Comparison of ENCODE assay signal across 27 mouse cellular contexts in the genomic region with DNA sequence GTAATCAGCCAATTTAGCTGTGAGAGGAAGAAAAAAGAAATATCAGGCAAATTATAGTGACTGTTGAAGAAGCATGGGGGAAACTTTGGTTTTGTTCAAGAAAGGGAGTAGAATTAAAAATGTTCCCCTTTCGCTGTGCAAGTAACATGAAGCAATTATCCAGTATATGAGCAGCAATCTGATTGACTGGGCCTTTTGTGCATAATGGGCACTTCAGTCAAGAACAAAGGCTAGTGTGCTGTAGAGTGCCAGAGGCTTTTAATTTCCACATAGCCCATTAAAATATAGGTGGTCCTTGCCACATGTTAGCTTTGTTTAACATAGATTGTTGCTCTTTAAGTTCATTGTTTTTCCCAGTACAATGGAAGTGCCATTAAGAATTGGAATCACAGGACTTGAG.
DNase-seq lines count a peak whose midpoint lies in the region; ATAC-seq lines count a peak whose summit lies in the region.
"Had no signal": no experiment of that assay in that cellular context is flagged by ENCODE, and none has a peak within 500 bp of the region (broad histone marks: within the 10 kb centered on the region; RNA-seq: fewer than 3 reads in every experiment).

No protein-coding gene starts in this region.

- no peaks in the 10 kb centered on the region; the same call in 1 of the 2 replicates for H3K4me1 ChIP-seq in forebrain, embryonic 11.5 days (replicated peaks; ENCODE audit: control insufficient read depth, insufficient read depth, low read length)
- H3K4me1 ChIP-seq in forebrain, embryonic 10.5 days, result peaks cover 18% of the 10 kb centered on the region
- peaks cover 22% of the 10 kb centered on the region for H3K4me1 ChIP-seq in forebrain, embryonic 13.5 days
- peaks cover 4% of the 10 kb centered on the region; the same call in 1 of the 2 replicates for H3K4me1 ChIP-seq in forebrain, embryonic 16.5 days (replicated peaks; ENCODE audit: control insufficient read depth, insufficient read depth, low read length)
- H3K4me1 ChIP-seq in hindbrain, embryonic 12.5 days, result no peaks in the 10 kb centered on the region
- H3K4me1 ChIP-seq: embryonic facial prominence, embryonic 12.5 days; hindbrain, embryonic 13.5 days; intestine, embryonic 15.5 days had no signal

- H3K9me3 ChIP-seq in forebrain, embryonic 11.5 days (ENCODE audit: control insufficient read depth, low read length), result no peaks in the 10 kb centered on the region
- H3K9me3 ChIP-seq in forebrain, embryonic 10.5 days, result no peaks in the 10 kb centered on the region
- no peaks in the 10 kb centered on the region for H3K9me3 ChIP-seq in forebrain, embryonic 13.5 days (replicated peaks)
- H3K9me3 ChIP-seq in forebrain, embryonic 16.5 days (ENCODE audit: control insufficient read depth, low read length), result no peaks in the 10 kb centered on the region
- H3K9me3 ChIP-seq in hindbrain, embryonic 12.5 days (replicated peaks), result no peaks in the 10 kb centered on the region
- H3K9me3 ChIP-seq: embryonic facial prominence, embryonic 12.5 days; G1E; hindbrain, embryonic 13.5 days; intestine, embryonic 15.5 days had no signal

- H3K9ac ChIP-seq in forebrain, embryonic 11.5 days (ENCODE audit: low read length), result no peak overlapping the region
- no peak overlapping the region for H3K9ac ChIP-seq in forebrain, embryonic 13.5 days
- H3K9ac ChIP-seq in forebrain, embryonic 16.5 days (replicated peaks; ENCODE audit: low read depth, low read length), result no peak overlapping the region
- no peak overlapping the region for H3K9ac ChIP-seq in hindbrain, embryonic 12.5 days
- H3K9ac ChIP-seq: embryonic facial prominence, embryonic 12.5 days; hindbrain, embryonic 13.5 days; intestine, embryonic 15.5 days had no signal

- ATAC-seq in forebrain, embryonic 11.5 days (replicated peaks; ENCODE audit: low FRiP score), result peak; percentile 85
- peak; percentile 81 for ATAC-seq in forebrain, embryonic 13.5 days
- ATAC-seq in forebrain, embryonic 16.5 days, result peak; percentile 74
- ATAC-seq in hindbrain, embryonic 12.5 days (ENCODE audit: low FRiP score), result no peak
- ATAC-seq: hindbrain, embryonic 16.5 days; intestine, embryonic 15.5 days; Patski had no signal

- DNase-seq in forebrain, embryonic 11.5 days (ENCODE audit: low spot score), result no peak
- DNase-seq in forebrain, embryonic 10.5 days (ENCODE audit: extremely low spot score, low spot score), result no peak
- DNase-seq in ovary, postnatal 10 days (ENCODE audit: low spot score), result no peak
- DNase-seq in kidney, postnatal 4 days, result no peak
- DNase-seq: adrenal gland, postnatal 10 days; adrenal gland, postnatal 36 days; B cell, adult 2 months; cerebellum, adult 11 months; cerebellum, adult 2 months; cerebellum, adult 9-11 months; cerebellum, postnatal 36 days; gastrocnemius, adult 2 months; gastrocnemius, postnatal 14 days; heart, adult 11 months; kidney, adult 11 months had no signal

- H3K36me3 ChIP-seq in forebrain, embryonic 11.5 days (ENCODE audit: control insufficient read depth, insufficient read depth, low read length), result no peaks in the 10 kb centered on the region
- H3K36me3 ChIP-seq in forebrain, embryonic 10.5 days (replicated peaks), result no peaks in the 10 kb centered on the region
- no peaks in the 10 kb centered on the region for H3K36me3 ChIP-seq in forebrain, embryonic 13.5 days (ENCODE audit: poor library complexity, severe bottlenecking)
- no peaks in the 10 kb centered on the region for H3K36me3 ChIP-seq in forebrain, embryonic 16.5 days (ENCODE audit: control insufficient read depth, insufficient read depth)
- H3K36me3 ChIP-seq in hindbrain, embryonic 12.5 days, result no peaks in the 10 kb centered on the region
- H3K36me3 ChIP-seq: embryonic facial prominence, embryonic 12.5 days; G1E; hindbrain, embryonic 13.5 days; intestine, embryonic 15.5 days had no signal

- H3K27ac ChIP-seq in forebrain, embryonic 11.5 days (ENCODE audit: low read depth, low read length), result no peak overlapping the region
- no peak overlapping the region for H3K27ac ChIP-seq in forebrain, embryonic 10.5 days
- H3K27ac ChIP-seq in forebrain, embryonic 13.5 days, result no peak overlapping the region
- no peak overlapping the region for H3K27ac ChIP-seq in forebrain, embryonic 16.5 days (ENCODE audit: low read length)
- no peak overlapping the region for H3K27ac ChIP-seq in hindbrain, embryonic 12.5 days
- H3K27ac ChIP-seq: embryonic facial prominence, embryonic 12.5 days; gastrocnemius, adult 2 months; hindbrain, embryonic 13.5 days; intestine, embryonic 15.5 days had no signal

- no peak overlapping the region for H3K4me3 ChIP-seq in forebrain, embryonic 11.5 days (ENCODE audit: low read depth, low read length)
- H3K4me3 ChIP-seq in forebrain, embryonic 10.5 days, result no peak overlapping the region
- H3K4me3 ChIP-seq in forebrain, embryonic 13.5 days, result no peak overlapping the region
- no peak overlapping the region for H3K4me3 ChIP-seq in forebrain, embryonic 16.5 days (replicated peaks; ENCODE audit: low read length)
- no peak overlapping the region for H3K4me3 ChIP-seq in hindbrain, embryonic 12.5 days
- H3K4me3 ChIP-seq: embryonic facial prominence, embryonic 12.5 days; erythroblast, embryonic 14.5 days; gastrocnemius, adult 2 months; hindbrain, embryonic 13.5 days; intestine, embryonic 15.5 days had no signal

- H3K4me2 ChIP-seq in forebrain, embryonic 11.5 days (ENCODE audit: low read depth, low read length, severe bottlenecking), result no peak overlapping the region
- no peak overlapping the region for H3K4me2 ChIP-seq in forebrain, embryonic 13.5 days
- no peak overlapping the region for H3K4me2 ChIP-seq in forebrain, embryonic 16.5 days (ENCODE audit: low read length)
- H3K4me2 ChIP-seq in hindbrain, embryonic 12.5 days (replicated peaks), result no peak overlapping the region
- H3K4me2 ChIP-seq: embryonic facial prominence, embryonic 12.5 days; heart, embryonic 11.5 days; hindbrain, embryonic 13.5 days; intestine, embryonic 15.5 days had no signal

- H3K27me3 ChIP-seq in forebrain, embryonic 11.5 days (ENCODE audit: control insufficient read depth, insufficient read depth, low read length), result no peaks in the 10 kb centered on the region
- H3K27me3 ChIP-seq in forebrain, embryonic 10.5 days (ENCODE audit: poor library complexity, severe bottlenecking), result no peaks in the 10 kb centered on the region
- H3K27me3 ChIP-seq in forebrain, embryonic 13.5 days, result no peaks in the 10 kb centered on the region
- no peaks in the 10 kb centered on the region for H3K27me3 ChIP-seq in forebrain, embryonic 16.5 days (replicated peaks; ENCODE audit: control insufficient read depth, insufficient read depth, low read length)
- H3K27me3 ChIP-seq in hindbrain, embryonic 12.5 days, result no peaks in the 10 kb centered on the region
- H3K27me3 ChIP-seq: CH12.LX; embryonic facial prominence, embryonic 12.5 days; hindbrain, embryonic 13.5 days; intestine, embryonic 15.5 days; Patski had no signal

- 45% methylated on average over 1 of the region's 1 CpGs for WGBS in forebrain, embryonic 11.5 days
- WGBS in forebrain, embryonic 10.5 days, result 46% methylated on average over 1 of the region's 1 CpGs
- 15% methylated on average over 1 of the region's 1 CpGs for WGBS in forebrain, embryonic 13.5 days
- WGBS in forebrain, embryonic 16.5 days, result 6% methylated on average over 1 of the region's 1 CpGs
- 63% methylated on average over 1 of the region's 1 CpGs for WGBS in hindbrain, embryonic 12.5 days
